In genomic region chr14:7919309-7919708, GRCm38 (mm10) we compare ENCODE assay signal across 33 mouse cellular contexts. TPM values are rescaled to one million over a fixed set of nuclear protein-coding genes. Genes with fewer than 3 reads are reported as not detected.
A peak's percentile ranks its signal among the peaks of the same experiment; 100 is the strongest.
DNase-seq lines count a peak whose midpoint lies in the region; ATAC-seq and TF ChIP-seq lines count a peak whose summit lies in the region.
"Had no signal": no experiment of that assay in that cellular context is flagged by ENCODE, and none has a peak within 500 bp of the region (broad histone marks: within the 10 kb centered on the region; RNA-seq: fewer than 3 reads in every experiment).

No protein-coding gene starts in this region.

- 83% methylated on average over 5 of the region's 5 CpGs for WGBS in lung, embryonic 14.5 days

- no peaks in the 10 kb centered on the region for H3K9me3 ChIP-seq in lung, embryonic 14.5 days (ENCODE audit: low read depth, low read length)
- H3K9me3 ChIP-seq: forebrain, embryonic 13.5 days; midbrain, embryonic 15.5 days; neural tube, embryonic 13.5 days had no signal

- H3K4me3 ChIP-seq in lung, embryonic 14.5 days (ENCODE audit: low read depth, low read length): no peak overlapping the region
- H3K4me3 ChIP-seq: forebrain, embryonic 13.5 days; midbrain, embryonic 15.5 days; myocyte; neural tube, embryonic 13.5 days had no signal

- ATAC-seq in lung, embryonic 14.5 days (ENCODE audit: insufficient read depth): no peak
- peak; percentile 18 for ATAC-seq in megakaryocyte progenitor cell, adult 5-6 weeks (replicated peaks; ENCODE audit: poor library complexity)
- ATAC-seq: activated CD4-positive, CD25-positive, alpha-beta regulatory T cell, adult 4 months; forebrain, embryonic 13.5 days; hindbrain, postnatal 0 days; midbrain, embryonic 15.5 days had no signal

- TF ChIP-seq CTCF in lung, embryonic 14.5 days (IDR thresholded peaks at IDR 0.05; ENCODE audit: low read depth): no peak

- no peak overlapping the region for H3K9ac ChIP-seq in lung, embryonic 14.5 days
- H3K9ac ChIP-seq: forebrain, embryonic 13.5 days; midbrain, embryonic 15.5 days; neural tube, embryonic 13.5 days had no signal

- peaks cover 10% of the 10 kb centered on the region for H3K4me1 ChIP-seq in lung, embryonic 14.5 days (ENCODE audit: insufficient read depth)
- H3K4me1 ChIP-seq: forebrain, embryonic 13.5 days; midbrain, embryonic 15.5 days; neural tube, embryonic 13.5 days had no signal

- H3K4me2 ChIP-seq in lung, embryonic 14.5 days: no peak overlapping the region
- H3K4me2 ChIP-seq: forebrain, embryonic 13.5 days; heart, embryonic 11.5 days; midbrain, embryonic 15.5 days; neural tube, embryonic 13.5 days had no signal

- H3K27me3 ChIP-seq in lung, embryonic 14.5 days (ENCODE audit: insufficient read depth, low read length): no peaks in the 10 kb centered on the region
- H3K27me3 ChIP-seq: forebrain, embryonic 13.5 days; megakaryocyte, embryonic 14.5 days; midbrain, embryonic 15.5 days; neural tube, embryonic 13.5 days had no signal

- peak overlapping the region; percentile 42; the same call in 1 of the 2 replicates for H3K27ac ChIP-seq in lung, embryonic 14.5 days (ENCODE audit: low read depth)
- H3K27ac ChIP-seq: forebrain, embryonic 13.5 days; hindbrain, postnatal 0 days; kidney, postnatal 0 days; midbrain, embryonic 15.5 days; neural tube, embryonic 13.5 days had no signal

- peaks cover 64% of the 10 kb centered on the region for H3K36me3 ChIP-seq in lung, embryonic 14.5 days (ENCODE audit: insufficient read depth)

- DNase-seq in lung, embryonic 14.5 days: no peak
- DNase-seq in lung, adult 18-20 months: no peak
- DNase-seq in 416B (ENCODE audit: low read depth): peak; percentile 39
- DNase-seq in brain, adult 2 months (ENCODE audit: low read depth, low spot score): peak; percentile 54
- no peak for DNase-seq in kidney, postnatal 36 days
- no peak for DNase-seq in urinary bladder, adult 2 months (ENCODE audit: low spot score)
- no peak for DNase-seq in layer of hippocampus, postnatal 36 days
- DNase-seq: adrenal gland, postnatal 10 days; cerebellum, adult 8-10 months; cerebellum, postnatal 36 days; kidney, adult 2 months; right cerebral cortex, postnatal 4 days; thymus, postnatal 25 days had no signal

RNA-seq across cellular contexts. Expression of gene Gm45521, which starts 37.8 kb away (rescaled TPM):
- polyA plus RNA-seq in lung, embryonic 14.5 days (2014; fragmentation: Nextera tagmentation; extraction: Ambion mirVana): not detected in 2 replicates
- total RNA-seq in megakaryocyte progenitor cell, adult 5-6 weeks (2015): not detected in 2 replicates
- not detected in 2 replicates for total RNA-seq in megakaryocyte progenitor cell, adult 5-6 weeks (2017)
- polyA plus RNA-seq in urinary bladder, adult 2 months (2012; rRNA removed): not detected in 2 replicates
- not detected for total RNA-seq in layer of hippocampus, postnatal 36 days (2021)
- total RNA-seq: adrenal gland, postnatal 10 days; gastrocnemius, adult 8-10 months; hindbrain, postnatal 0 days; layer of hippocampus, postnatal 25 days; liver, adult 2 months; MEL had no signal
- polyA plus RNA-seq: activated CD4-positive, CD25-positive, alpha-beta regulatory T cell, adult 4 months; C2C12; embryonic facial prominence, embryonic 14.5 days; forebrain, embryonic 13.5 days; frontal cortex, adult 2 months; gonadal fat pad, adult 2 months; heart, postnatal 0 days; hindbrain, embryonic 11.5 days; kidney, adult 2 months; kidney, postnatal 0 days; liver, adult 2 months; myocyte had no signal

Comparison
In these comparisons a context has a peak if more than half of its experiments do, and no peak if none do; other contexts are left out.
1. DNase-seq: peak in 416B (single experiment) and brain, adult 2 months (single experiment); none in lung, embryonic 14.5 days (single experiment), lung, adult 18-20 months (0 of 2), kidney, postnatal 36 days (0 of 2), urinary bladder, adult 2 months (single experiment) and layer of hippocampus, postnatal 36 days (0 of 2).